Mouse (Mus musculus): Measurements from ENCODE around the gene Kif26b.

DNA sequence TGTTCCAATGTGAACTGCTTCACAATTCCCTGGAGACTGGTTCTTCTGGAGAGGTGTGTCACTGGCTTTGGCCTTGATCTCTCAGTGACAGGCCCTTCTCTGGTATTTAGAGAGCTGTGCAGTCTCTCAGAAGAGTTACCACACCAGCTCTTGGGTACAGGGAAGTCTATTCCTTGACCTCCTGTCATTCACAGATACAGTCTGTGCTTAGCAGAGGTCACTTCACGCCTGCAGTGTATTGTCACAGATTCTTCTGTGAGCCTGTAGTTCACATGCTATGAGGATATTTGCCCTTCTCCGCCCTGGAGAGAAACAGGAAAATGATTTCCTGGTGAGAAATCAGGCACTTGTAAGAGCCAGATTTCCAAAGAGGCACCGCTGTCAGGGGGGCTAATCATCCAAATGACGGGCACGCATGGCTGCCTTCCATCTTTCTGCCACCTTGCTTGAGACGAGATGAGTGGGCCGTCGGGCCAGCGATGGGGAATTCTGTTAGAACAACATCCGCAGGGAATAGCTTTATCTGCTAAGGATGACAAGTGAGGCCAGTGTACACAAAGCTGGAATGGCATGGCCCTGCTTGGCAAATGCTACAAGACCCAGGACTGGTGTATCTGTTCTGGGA is 309.9 kb downstream of the Kif26b start:
- TF ChIP-seq CTCF (IDR thresholded peaks at IDR 0.05; ENCODE audit: extremely low read depth, insufficient read length, insufficient replicate concordance, low read depth, low read length) (no peak), POLR2A (IDR thresholded peaks at IDR 0.05; ENCODE audit: low read depth, low read length) (no peak)
